Mouse (Mus musculus) liver, embryonic 15.5 days (tissue): ENCODE data around the gene D930048N14Rik. TPM values are rescaled to one million over a fixed set of nuclear protein-coding genes. Genes with fewer than 3 reads are reported as not detected.

Experiments used
- ATAC-seq: fragments of 200-750 bp; cut with Nextera tagmentation; 2 replicates; pipeline ENCODE4 v1.8.0; 2017; ENCODE audit warnings: moderate number of reproducible peaks, mild to moderate bottlenecking, moderate library complexity; ENCODE audit not compliant: insufficient read depth
- H3K27ac ChIP-seq: fragments of 300-500 bp; sonication (generic); replicated peaks from 2 replicates; pipeline ENCODE4 v1.5.1; 2015; ENCODE audit warnings: mild to moderate bottlenecking, inconsistent platforms
- H3K27me3 ChIP-seq: fragments of 300-500 bp; sonication (generic); 2 replicates; pipeline ENCODE4 v1.6.1; 2015; ENCODE audit warnings: mild to moderate bottlenecking, inconsistent platforms
- H3K36me3 ChIP-seq: fragments of 300-500 bp; sonication (generic); replicated peaks from 2 replicates; pipeline ENCODE4 v1.6.1; 2015; ENCODE audit warnings: moderate library complexity, mild to moderate bottlenecking, inconsistent platforms
- H3K4me1 ChIP-seq: fragments of 300-500 bp; sonication (generic); replicated peaks from 2 replicates; pipeline ENCODE4 v1.6.1; 2015; ENCODE audit warnings: inconsistent platforms
- H3K4me2 ChIP-seq: fragments of 300-500 bp; sonication (generic); 2 replicates; pipeline ENCODE4 v1.6.1; 2015; ENCODE audit warnings: moderate library complexity, mild to moderate bottlenecking, inconsistent platforms
- H3K4me3 ChIP-seq: fragments of 300-500 bp; sonication (generic); replicated peaks from 2 replicates; pipeline ENCODE4 v1.5.1; 2015; ENCODE audit warnings: mild to moderate bottlenecking, inconsistent platforms
- H3K9ac ChIP-seq: fragments of 300-500 bp; sonication (generic); 2 replicates; pipeline ENCODE4 v1.6.1; 2015; ENCODE audit warnings: moderate library complexity, mild to moderate bottlenecking, inconsistent platforms
- H3K9me3 ChIP-seq: fragments of 300-500 bp; sonication (generic); replicated peaks from 2 replicates; pipeline ENCODE4 v1.6.1; 2016; ENCODE audit warnings: inconsistent platforms
- WGBS: fragments of 180-500 bp; shearing (Covaris S2); methylation state at CpG from one replicate; pipeline ENCODE4 v1.1.7; 2015; ENCODE audit warnings: mixed read lengths; ENCODE audit not compliant: insufficient replicate concordance; 5-methylcytosine and 5-hydroxymethylcytosine counted together
- polyA plus RNA-seq: library from polyadenylated mRNA; unstranded; fragments of >200 nt; fragmentation: Nextera tagmentation; extraction: Ambion mirVana; gene quantifications from 2 replicates; pipeline ENCODE4 v1.2.1, GENCODE M21; 2015

The D930048N14Rik gene
- polyA plus RNA-seq, 1 experiment from 2014 or later, result 0.36 TPM

DNA sequence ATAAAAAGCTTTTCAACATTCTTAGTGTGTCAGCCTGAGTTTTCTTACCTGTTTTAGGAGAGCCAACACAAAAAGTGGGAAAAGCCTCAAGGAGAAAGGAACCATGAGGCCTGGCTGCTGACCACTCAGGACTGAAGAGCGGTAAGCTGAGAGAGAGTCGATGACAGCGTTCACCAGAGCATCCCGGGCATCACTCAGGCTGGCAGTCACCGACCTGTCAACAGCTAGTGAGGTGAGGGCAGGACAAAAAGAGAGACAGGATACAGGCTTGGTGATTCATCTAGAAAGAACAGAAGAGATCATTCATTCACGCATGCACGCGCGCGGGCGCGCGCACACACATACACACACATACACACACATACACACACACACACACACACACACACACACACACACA is 56.3 kb downstream of the D930048N14Rik start:
- no peak for ATAC-seq
- H3K36me3 ChIP-seq, result peaks cover 84% of the 10 kb centered on the region

More for the DNA sequence above, 56.3 kb downstream of the D930048N14Rik start:
- Histone ChIP-seq H3K4me2 (no peak overlapping the region), H3K4me1 (no peaks in the 10 kb centered on the region), H3K27ac (no peak overlapping the region), H3K9ac (no peak overlapping the region), H3K4me3 (no peak overlapping the region), H3K9me3 (no peaks in the 10 kb centered on the region), H3K27me3 (no peaks in the 10 kb centered on the region)
- WGBS, result 95% methylated on average over 13 of the region's 13 CpGs

Other genes with a start within 250 kb of the D930048N14Rik start
- 11.8 and 12.0 TPM in 2 replicates for gene Phykpl, start 66.2 kb upstream of the D930048N14Rik start, polyA plus RNA-seq
- gene Hnrnpab, start 44.1 kb upstream of the D930048N14Rik start, polyA plus RNA-seq, result 171 and 173 TPM in 2 replicates
- gene Nhp2, start 31.2 kb upstream of the D930048N14Rik start, polyA plus RNA-seq, result 92.3 and 95.6 TPM in 2 replicates
- gene Rmnd5b, start 15.1 kb upstream of the D930048N14Rik start, polyA plus RNA-seq, result 20.0 and 21.1 TPM in 2 replicates
- 2.9 TPM in 2 replicates for gene N4bp3, start 112 bp upstream of the D930048N14Rik start, polyA plus RNA-seq
- gene 0610009B22Rik, start 37.9 kb downstream of the D930048N14Rik start, polyA plus RNA-seq, result 29.4 and 35.2 TPM in 2 replicates
- 7.0 and 7.3 TPM in 2 replicates for gene Sec24a, start 112.7 kb downstream of the D930048N14Rik start, polyA plus RNA-seq
- gene Sar1b, start 112.7 kb downstream of the D930048N14Rik start, polyA plus RNA-seq, result 73.7 and 77.0 TPM in 2 replicates
- gene Jade2, start 206.7 kb downstream of the D930048N14Rik start, polyA plus RNA-seq, result 0.69 and 0.83 TPM in 2 replicates